Comparison of ENCODE assay signal across 8 mouse cellular contexts in the genomic region with DNA sequence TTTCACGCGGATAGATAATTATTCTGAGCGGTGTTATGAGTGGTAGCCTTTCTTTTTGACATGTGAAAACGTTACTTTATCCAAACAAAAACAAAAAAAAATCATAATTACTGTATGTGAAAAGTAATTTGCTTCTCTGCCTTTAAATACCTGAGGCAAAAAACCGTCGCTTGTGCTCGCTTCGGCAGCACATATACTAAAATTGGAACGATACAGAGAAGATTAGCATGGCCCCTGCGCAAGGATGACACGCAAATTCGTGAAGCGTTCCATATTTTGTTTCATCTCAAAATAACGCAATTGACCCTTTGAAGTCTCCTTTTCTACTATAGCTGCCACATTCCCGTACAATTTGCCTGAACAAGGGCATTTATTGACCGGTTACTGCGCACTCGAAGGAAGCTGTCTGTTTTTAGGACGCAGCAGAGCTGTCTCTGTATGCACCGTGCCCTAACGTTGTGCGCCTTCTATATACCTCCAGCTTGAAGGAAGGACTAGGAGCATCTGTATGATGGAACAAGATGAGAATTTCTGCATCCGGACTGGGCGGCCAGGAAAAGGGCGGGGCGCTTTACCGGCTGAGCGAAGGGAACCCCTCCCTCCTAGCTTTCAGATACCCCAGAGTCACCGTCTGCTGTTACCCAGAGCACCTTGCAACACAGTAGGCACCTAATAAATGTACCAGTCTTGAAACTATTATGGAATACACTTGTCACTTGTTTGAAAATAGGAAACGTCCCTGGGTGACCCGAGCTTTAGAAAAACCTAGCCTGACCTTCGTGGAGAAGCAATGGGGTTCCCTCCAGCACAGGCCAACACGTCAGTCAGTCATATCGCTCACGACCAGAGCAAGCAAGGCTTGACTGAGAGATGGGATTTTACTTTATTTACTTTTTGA. TPM values are rescaled to one million over a fixed set of nuclear protein-coding genes. Genes with fewer than 3 reads are reported as not detected.
DNase-seq lines count a peak whose midpoint lies in the region; ATAC-seq and TF ChIP-seq lines count a peak whose summit lies in the region.

No protein-coding gene starts in this region.

- no peak for TF ChIP-seq POLR2A in testis, adult 2 months (IDR thresholded peaks at IDR 0.05; ENCODE audit: control insufficient read depth, low read depth, low read length)
- TF ChIP-seq POLR2A in heart, adult 2 months (IDR thresholded peaks at IDR 0.05; ENCODE audit: insufficient read depth, low read depth, low read length), result peak; percentile 74; the same call in 1 of the 2 replicates

- DNase-seq in testis, postnatal 14 days (ENCODE audit: low spot score), result no peak
- peak; percentile 77 for DNase-seq in embryo, embryonic 9.5 days (ENCODE audit: extremely low spot score)
- DNase-seq in heart, adult 2 months, result peak; percentile 81 to 84
- DNase-seq in kidney, adult 8-10 months, result peak; percentile 65 to 66
- peak; percentile 64 to 72 for DNase-seq in spleen, postnatal 14 days (ENCODE audit: low spot score in 2 of 2)

- H3K4me3 ChIP-seq in testis, adult 2 months (ENCODE audit: control insufficient read depth, low read depth, low read length), result peak overlapping the region; percentile 86
- H3K4me3 ChIP-seq in heart, adult 2 months, result peak overlapping the region; percentile 92
- H3K4me3 ChIP-seq in limb, embryonic 12.5 days (replicated peaks), result peak overlapping the region; percentile 76
- H3K4me3 ChIP-seq in midbrain, embryonic 13.5 days (replicated peaks), result peak overlapping the region; percentile 80

- no peaks in the 10 kb centered on the region for H3K9me3 ChIP-seq in limb, embryonic 12.5 days
- H3K9me3 ChIP-seq in midbrain, embryonic 13.5 days, result no peaks in the 10 kb centered on the region

- ATAC-seq in limb, embryonic 12.5 days (ENCODE audit: insufficient number of reproducible peaks, insufficient read depth, low FRiP score, low TSS enrichment, low read depth), result no peak
- peak; percentile 7; the same call in 1 of the 2 replicates for ATAC-seq in midbrain, embryonic 13.5 days

- peak; percentile 56; the same call in 1 of the 2 replicates for TF ChIP-seq EP300 in heart, adult 2 months (IDR thresholded peaks at IDR 0.05; ENCODE audit: insufficient read depth, low read depth, low read length)

- H3K27me3 ChIP-seq in testis, adult 2 months (ENCODE audit: control insufficient read depth, insufficient read depth, low read length), result no peaks in the 10 kb centered on the region; the same call in 1 of the 2 replicates
- no peaks in the 10 kb centered on the region for H3K27me3 ChIP-seq in heart, adult 2 months (ENCODE audit: control insufficient read depth, insufficient read depth, low read length)
- H3K27me3 ChIP-seq in limb, embryonic 12.5 days, result 0 out of 2 replicates have a peak, but pooled peaks cover 3% of the 10 kb centered on the region
- H3K27me3 ChIP-seq in midbrain, embryonic 13.5 days, result peaks cover 39% of the 10 kb centered on the region

- intact Hi-C loops in heart, adult 2 months (cut with DNase I), result loop anchor here (2.0 to 10.0 kb wide), 4 partner anchors 59 to 279 kb away; partner anchors contain the start of genes Arid3a, Dazap1, Gamt and Stk11

- H3K9ac ChIP-seq in heart, adult 2 months (ENCODE audit: low read depth, low read length), result peak overlapping the region; percentile 84
- H3K9ac ChIP-seq in limb, embryonic 12.5 days (replicated peaks), result peak overlapping the region; percentile 56
- peak overlapping the region; percentile 69 for H3K9ac ChIP-seq in midbrain, embryonic 13.5 days (replicated peaks)

- peaks cover 38% of the 10 kb centered on the region for H3K4me1 ChIP-seq in testis, adult 2 months (ENCODE audit: control insufficient read depth, insufficient read depth, low read length)
- H3K4me1 ChIP-seq in heart, adult 2 months (ENCODE audit: control insufficient read depth, insufficient read depth, low read length), result peaks cover 23% of the 10 kb centered on the region
- peaks cover 61% of the 10 kb centered on the region for H3K4me1 ChIP-seq in limb, embryonic 12.5 days (replicated peaks)
- peaks cover 49% of the 10 kb centered on the region for H3K4me1 ChIP-seq in midbrain, embryonic 13.5 days (replicated peaks)

- no peak for TF ChIP-seq CTCF in testis, adult 2 months (IDR thresholded peaks at IDR 0.05; ENCODE audit: control insufficient read depth, insufficient read depth, insufficient replicate concordance, low read depth, low read length)
- no peak for TF ChIP-seq CTCF in heart, adult 2 months (IDR thresholded peaks at IDR 0.05)

- no peaks in the 10 kb centered on the region for H3K36me3 ChIP-seq in testis, adult 2 months (ENCODE audit: control insufficient read depth, insufficient read depth, low read length)
- no peaks in the 10 kb centered on the region for H3K36me3 ChIP-seq in heart, adult 2 months (ENCODE audit: control insufficient read depth, insufficient read depth, low read length)
- H3K36me3 ChIP-seq in limb, embryonic 12.5 days, result peaks cover 4% of the 10 kb centered on the region; the same call in 1 of the 2 replicates
- 0 out of 2 replicates have a peak, but pooled peaks cover 4% of the 10 kb centered on the region for H3K36me3 ChIP-seq in midbrain, embryonic 13.5 days

- H3K79me2 ChIP-seq in heart, adult 2 months (replicated peaks; ENCODE audit: control insufficient read depth, insufficient read depth, low read length), result peaks cover 5% of the 10 kb centered on the region

- peak overlapping the region; percentile 86 for H3K27ac ChIP-seq in testis, adult 2 months (ENCODE audit: control insufficient read depth, insufficient read depth, low read depth, low read length)
- H3K27ac ChIP-seq in heart, adult 2 months, result peak overlapping the region; percentile 96
- H3K27ac ChIP-seq in limb, embryonic 12.5 days, result peak overlapping the region; percentile 93
- H3K27ac ChIP-seq in midbrain, embryonic 13.5 days, result peak overlapping the region; percentile 96

- 1% methylated on average over 35 of the region's 35 CpGs for WGBS in heart, adult 2 months
- WGBS in limb, embryonic 12.5 days, result 5% methylated on average over 35 of the region's 35 CpGs
- WGBS in midbrain, embryonic 13.5 days, result 3% methylated on average over 35 of the region's 35 CpGs

- H3K4me2 ChIP-seq in limb, embryonic 12.5 days, result peak overlapping the region; percentile 94
- H3K4me2 ChIP-seq in midbrain, embryonic 13.5 days (replicated peaks), result peak overlapping the region; percentile 96

RNA-seq across cellular contexts. Expression of gene Tmem259, which starts 1.5 kb away (rescaled TPM):
- polyA plus RNA-seq in testis, adult 2 months (2012; rRNA removed), result 202 and 209 TPM in 2 replicates
- 100 to 1,000 TPM; 109 to 124 TPM for total RNA-seq in heart, adult 2 months (2021)
- polyA plus RNA-seq in heart, adult 2 months (2012; rRNA removed), result 184 and 220 TPM in 2 replicates
- 20.7 and 22.5 TPM in 2 replicates for polyA plus RNA-seq in limb, embryonic 12.5 days (2016; fragmentation: Nextera tagmentation; extraction: Ambion mirVana)
- polyA plus RNA-seq in midbrain, embryonic 13.5 days (2015; fragmentation: Nextera tagmentation; extraction: Ambion mirVana), result 13.7 and 16.7 TPM in 2 replicates

RNA-seq across cellular contexts. Expression of gene Cnn2, which starts 2.8 kb away (rescaled TPM):
- 4.4 and 6.8 TPM in 2 replicates for polyA plus RNA-seq in testis, adult 2 months (2012; rRNA removed)
- 10 to 100 TPM; 30.2 to 39.3 TPM for total RNA-seq in heart, adult 2 months (2021)
- 52.5 and 60.7 TPM in 2 replicates for polyA plus RNA-seq in heart, adult 2 months (2012; rRNA removed)
- 216 and 240 TPM in 2 replicates for polyA plus RNA-seq in limb, embryonic 12.5 days (2016; fragmentation: Nextera tagmentation; extraction: Ambion mirVana)
- 29.5 and 37.1 TPM in 2 replicates for polyA plus RNA-seq in midbrain, embryonic 13.5 days (2015; fragmentation: Nextera tagmentation; extraction: Ambion mirVana)

RNA-seq across cellular contexts. Expression of gene Abca7, which starts 10.7 kb away (rescaled TPM):
- polyA plus RNA-seq in testis, adult 2 months (2012; rRNA removed), result 2.2 and 2.3 TPM in 2 replicates
- total RNA-seq in heart, adult 2 months (2021), result 1 to 10 TPM; 6.6 to 8.0 TPM
- 9.2 and 10.8 TPM in 2 replicates for polyA plus RNA-seq in heart, adult 2 months (2012; rRNA removed)
- polyA plus RNA-seq in limb, embryonic 12.5 days (2016; fragmentation: Nextera tagmentation; extraction: Ambion mirVana), result 2.1 and 2.3 TPM in 2 replicates
- polyA plus RNA-seq in midbrain, embryonic 13.5 days (2015; fragmentation: Nextera tagmentation; extraction: Ambion mirVana), result 5.4 and 5.8 TPM in 2 replicates

RNA-seq across cellular contexts. Expression of gene Grin3b, which starts 15.1 kb away (rescaled TPM):
- 17.4 and 18.9 TPM in 2 replicates for polyA plus RNA-seq in testis, adult 2 months (2012; rRNA removed)
- total RNA-seq in heart, adult 2 months (2021), result under 1 TPM; 0.20 to 0.31 TPM
- polyA plus RNA-seq in heart, adult 2 months (2012; rRNA removed), result 0.20 and 0.29 TPM in 2 replicates
- polyA plus RNA-seq in limb, embryonic 12.5 days (2016; fragmentation: Nextera tagmentation; extraction: Ambion mirVana), result 0.54 and 0.68 TPM in 2 replicates
- 0.24 and 0.57 TPM in 2 replicates for polyA plus RNA-seq in midbrain, embryonic 13.5 days (2015; fragmentation: Nextera tagmentation; extraction: Ambion mirVana)

RNA-seq across cellular contexts. Expression of gene Wdr18, which starts 25.6 kb away (rescaled TPM):
- 33.9 and 36.5 TPM in 2 replicates for polyA plus RNA-seq in testis, adult 2 months (2012; rRNA removed)
- 10 to 100 TPM; 27.8 to 29.4 TPM for total RNA-seq in heart, adult 2 months (2021)
- 31.7 and 32.2 TPM in 2 replicates for polyA plus RNA-seq in heart, adult 2 months (2012; rRNA removed)
- polyA plus RNA-seq in limb, embryonic 12.5 days (2016; fragmentation: Nextera tagmentation; extraction: Ambion mirVana), result 120 and 122 TPM in 2 replicates
- 76.7 and 78.4 TPM in 2 replicates for polyA plus RNA-seq in midbrain, embryonic 13.5 days (2015; fragmentation: Nextera tagmentation; extraction: Ambion mirVana)
